Mouse (Mus musculus): ENCODE data around the gene Nxt1.

GRCm38 (mm10) chr2:148685709-148686108, 13.3 kb downstream of the Nxt1 start:
- no peak for TF ChIP-seq CTCF (IDR thresholded peaks at IDR 0.05; ENCODE audit: borderline replicate concordance, insufficient read depth, low read length)
- no peak for TF ChIP-seq POLR2A (IDR thresholded peaks at IDR 0.05; ENCODE audit: low read depth, low read length)

All from embryonic fibroblast, embryonic 13.5 days (primary cell).